Mouse (Mus musculus) midbrain, embryonic 14.5 days (tissue): ENCODE results near the gene Wdr24. TPM values are rescaled to one million over a fixed set of nuclear protein-coding genes. Genes with fewer than 3 reads are reported as not detected.

ENCODE experiments used
- ATAC-seq: fragments of 200-750 bp; cut with Nextera tagmentation; 2 replicates; pipeline ENCODE4 v1.8.0; 2017; ENCODE audit warnings: moderate number of reproducible peaks, moderate library complexity; ENCODE audit not compliant: low FRiP score, low TSS enrichment
- DNase-seq: peaks from one replicate; pipeline ENCODE4 v3.0.0-alpha.2; 2015
- H3K27ac ChIP-seq: fragments of 300-500 bp; sonication (generic); replicated peaks from 2 replicates; pipeline ENCODE4 v1.5.1; 2014; ENCODE audit warnings: mild to moderate bottlenecking, low read depth, low read length, moderate library complexity
- H3K27me3 ChIP-seq: fragments of 300-500 bp; sonication (generic); 2 replicates; pipeline ENCODE4 v1.6.1; 2014; ENCODE audit warnings: low read length, control low read depth, mixed read lengths; ENCODE audit not compliant: control insufficient read depth, insufficient read depth
- H3K36me3 ChIP-seq: fragments of 300-500 bp; sonication (generic); 2 replicates; pipeline ENCODE4 v1.6.1; 2014; ENCODE audit warnings: low read length, control low read depth; ENCODE audit not compliant: control insufficient read depth, insufficient read depth
- H3K4me1 ChIP-seq: fragments of 300-500 bp; sonication (generic); 2 replicates; pipeline ENCODE4 v1.6.1; 2014; ENCODE audit warnings: mild to moderate bottlenecking, antibody characterized with exemption, low read length, control low read depth; ENCODE audit not compliant: control insufficient read depth, insufficient read depth
- H3K4me2 ChIP-seq: fragments of 300-500 bp; sonication (generic); 2 replicates; pipeline ENCODE4 v1.6.1; 2014; ENCODE audit warnings: mild to moderate bottlenecking, low read length, moderate library complexity
- H3K4me3 ChIP-seq: fragments of 300-500 bp; sonication (generic); replicated peaks from 2 replicates; pipeline ENCODE4 v1.5.1; 2014; ENCODE audit warnings: low read depth, low read length
- H3K9ac ChIP-seq: fragments of 300-500 bp; sonication (generic); replicated peaks from 2 replicates; pipeline ENCODE4 v1.6.1; 2014; ENCODE audit warnings: mild to moderate bottlenecking, low read length, moderate library complexity
- H3K9me3 ChIP-seq: fragments of 300-500 bp; sonication (generic); 2 replicates; pipeline ENCODE4 v1.6.1; 2016; ENCODE audit warnings: low read length, control low read depth, mixed read lengths; ENCODE audit not compliant: control insufficient read depth
- WGBS: fragments of 180-500 bp; shearing (Covaris S2); extraction: QIAGEN DNeasy Blood & Tissue Kit; methylation state at CpG from one replicate; pipeline ENCODE4 v1.1.7; 2014; 5-methylcytosine and 5-hydroxymethylcytosine counted together
- polyA plus RNA-seq: library from polyadenylated mRNA; unstranded; fragments of >200 nt; fragmentation: Nextera tagmentation; extraction: Ambion mirVana; gene quantifications from 2 replicates; pipeline ENCODE4 v1.2.1, GENCODE M21; 2014

Gene Wdr24
- polyA plus RNA-seq, 1 experiment from 2014 or later: 31.7 TPM

DNA sequence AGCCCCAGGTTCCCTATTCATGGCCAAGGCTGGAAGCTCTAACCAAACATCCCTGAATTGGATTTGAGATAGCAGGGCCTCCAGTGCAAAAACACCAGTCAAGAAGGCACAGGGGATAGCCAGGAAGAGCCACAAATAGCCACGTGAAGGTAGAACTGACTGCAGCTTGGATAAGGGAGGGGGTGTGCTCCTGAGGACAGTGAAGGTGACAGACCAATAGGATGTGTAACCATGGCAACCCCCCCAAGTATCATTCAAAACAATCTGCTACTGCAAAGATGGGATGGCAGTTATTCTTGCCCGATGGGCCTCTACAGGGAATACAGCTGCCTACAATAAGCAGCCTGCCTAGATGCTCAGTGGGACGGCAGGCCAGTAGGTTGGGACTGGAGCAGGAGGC, 14.1 kb downstream of the Wdr24 start:
- DNase-seq (peak; percentile 57), ATAC-seq (no peak)
- Histone ChIP-seq H3K27me3 (no peaks in the 10 kb centered on the region), H3K4me1 (peaks cover 46% of the 10 kb centered on the region), H3K27ac (peak overlapping the region; percentile 84), H3K9ac (peak overlapping the region; percentile 78; the same call in 1 of the 2 replicates), H3K4me3 (no peak overlapping the region), H3K4me2 (peak overlapping the region; percentile 75), H3K36me3 (peaks cover 51% of the 10 kb centered on the region), H3K9me3 (no peaks in the 10 kb centered on the region)
- WGBS: 13% methylated on average over 3 of the region's 3 CpGs

GRCm38 (mm10) chr17:25838904-25839303, 15.5 kb downstream of the Wdr24 start:
- H3K9ac ChIP-seq: no peak overlapping the region
- no peaks in the 10 kb centered on the region for H3K9me3 ChIP-seq

GRCm38 (mm10) chr17:25839455-25840235, 16.2 kb downstream of the Wdr24 start:
- Histone ChIP-seq H3K4me1 (peaks cover 45% of the 10 kb centered on the region), H3K27ac (no peak overlapping the region), H3K4me3 (no peak overlapping the region), H3K4me2 (no peak overlapping the region), H3K9ac (no peak overlapping the region), H3K27me3 (no peaks in the 10 kb centered on the region), H3K36me3 (peaks cover 51% of the 10 kb centered on the region), H3K9me3 (no peaks in the 10 kb centered on the region)
- DNase-seq (no peak), ATAC-seq (no peak)
- WGBS: 85% methylated on average over 14 of the region's 14 CpGs

More at GRCm38 (mm10) chr17:25838904-25839303, 15.5 kb downstream of the Wdr24 start:
- no peaks in the 10 kb centered on the region for H3K27me3 ChIP-seq
- WGBS: 93% methylated on average over 4 of the region's 4 CpGs
- no peak for DNase-seq
- H3K4me2 ChIP-seq: no peak overlapping the region
- no peak overlapping the region for H3K27ac ChIP-seq
- H3K4me1 ChIP-seq: peaks cover 51% of the 10 kb centered on the region
- H3K4me3 ChIP-seq: no peak overlapping the region
- no peak for ATAC-seq
- H3K36me3 ChIP-seq: peaks cover 53% of the 10 kb centered on the region

- DNase-seq: no peak
- Histone ChIP-seq H3K4me2 (no peak overlapping the region), H3K36me3 (peaks cover 47% of the 10 kb centered on the region), H3K4me1 (peaks cover 40% of the 10 kb centered on the region), H3K9me3 (no peaks in the 10 kb centered on the region), H3K4me3 (no peak overlapping the region), H3K27ac (no peak overlapping the region), H3K27me3 (no peaks in the 10 kb centered on the region), H3K9ac (no peak overlapping the region)
- no peak for ATAC-seq
- 97% methylated on average over 6 of the region's 6 CpGs for WGBS
These were observed 17.1 kb downstream of the Wdr24 start for GRCm38 (mm10) chr17:25840519-25840918.

DNA sequence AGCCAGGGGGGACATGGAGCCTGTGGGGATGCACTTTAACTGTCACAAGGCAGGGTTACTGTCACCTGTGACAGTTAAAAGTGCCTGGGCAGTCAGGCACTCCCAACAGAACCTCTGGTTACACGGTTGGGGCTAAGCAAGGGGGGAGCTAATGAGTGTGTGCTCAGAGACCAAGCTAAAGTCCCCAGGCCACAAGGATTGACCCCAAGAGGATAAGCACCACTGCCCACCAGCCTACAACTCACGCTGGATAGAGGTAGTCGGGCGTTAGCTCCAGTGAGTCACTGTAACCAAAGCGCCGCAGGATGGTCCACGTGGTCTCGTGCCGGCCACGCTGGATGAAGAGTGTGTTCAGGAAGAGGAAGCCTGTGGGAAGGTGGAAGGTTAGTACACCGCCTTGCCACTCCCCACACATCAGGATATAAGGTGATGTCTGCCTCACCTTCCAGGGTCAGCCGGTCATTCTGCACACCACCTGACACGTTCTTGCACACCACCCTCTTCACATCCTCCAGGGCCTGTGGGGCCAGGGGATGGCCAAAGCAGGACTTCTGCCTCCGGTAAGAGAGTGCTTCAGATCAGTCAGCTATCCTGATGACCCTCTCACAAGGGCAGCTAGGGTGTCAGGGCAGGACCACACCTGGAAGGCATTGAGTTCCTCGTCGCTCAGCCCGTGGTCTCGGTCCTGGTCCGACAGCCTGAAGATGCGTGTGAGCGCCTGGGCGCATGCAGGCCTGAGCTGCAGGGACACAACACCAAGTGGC, 17.9 kb downstream of the Wdr24 start, which contains the start of gene Gm20683:
Gene Gm20683 (minus strand): TSS at position 647 of the 764 bp plus-strand sequence.
- Histone ChIP-seq H3K4me2 (no peak within 1 kb of the TSS), H3K27ac (no peak within 1 kb of the TSS), H3K36me3 (peaks cover 50% of the 10 kb centered on the region), H3K4me1 (peaks cover 32% of the 10 kb centered on the region), H3K9ac (no peak within 1 kb of the TSS), H3K9me3 (no peaks in the 10 kb centered on the region), H3K27me3 (no peaks in the 10 kb centered on the region), H3K4me3 (no peak within 1 kb of the TSS)
- DNase-seq (no peak), ATAC-seq (no peak)
- WGBS: 95% methylated on average over 22 of the region's 22 CpGs

GRCm38 (mm10) chr17:25842509-25842908, 19.1 kb downstream of the Wdr24 start:
- Histone ChIP-seq H3K36me3 (peaks cover 55% of the 10 kb centered on the region), H3K9me3 (no peaks in the 10 kb centered on the region), H3K4me2 (no peak overlapping the region), H3K4me3 (no peak overlapping the region), H3K27me3 (no peaks in the 10 kb centered on the region), H3K4me1 (peaks cover 20% of the 10 kb centered on the region), H3K9ac (no peak overlapping the region), H3K27ac (no peak overlapping the region)
- DNase-seq: no peak
- ATAC-seq: no peak
- WGBS: 87% methylated on average over 3 of the region's 3 CpGs

DNA sequence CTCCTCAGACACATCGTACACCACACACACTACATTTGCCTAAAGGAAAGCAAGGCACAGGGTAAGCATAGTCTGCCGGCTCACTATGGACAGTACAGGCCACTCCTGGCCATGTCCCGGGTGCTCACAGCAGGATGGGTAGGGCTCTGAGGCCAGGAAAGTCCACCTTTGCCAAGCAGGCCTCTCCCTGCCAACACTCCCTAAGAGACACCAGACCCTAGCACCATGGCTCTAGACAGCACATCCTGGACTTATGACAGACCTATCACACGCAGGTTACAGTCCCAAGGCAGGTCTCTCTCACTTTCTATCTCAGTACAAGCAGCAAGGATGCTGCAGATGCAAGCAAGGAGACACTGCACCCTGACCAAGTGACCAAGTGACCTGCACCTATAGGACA, 19.7 kb downstream of the Wdr24 start:
- DNase-seq (no peak), ATAC-seq (no peak)
- H3K4me2 ChIP-seq: peak overlapping the region; percentile 70
- no peaks in the 10 kb centered on the region for H3K9me3 ChIP-seq
- 93% methylated on average over 4 of the region's 4 CpGs for WGBS
- no peak overlapping the region for H3K27ac ChIP-seq
- H3K9ac ChIP-seq: peak overlapping the region; percentile 71; the same call in 1 of the 2 replicates
- peak overlapping the region; percentile 78 for H3K4me3 ChIP-seq
- H3K4me1 ChIP-seq: peaks cover 13% of the 10 kb centered on the region
- no peaks in the 10 kb centered on the region for H3K27me3 ChIP-seq
- H3K36me3 ChIP-seq: peaks cover 57% of the 10 kb centered on the region

GRCm38 (mm10) chr17:25843636-25844395, 20.4 kb downstream of the Wdr24 start:
- H3K9me3 ChIP-seq: no peaks in the 10 kb centered on the region
- peak overlapping the region; percentile 78 for H3K4me3 ChIP-seq
- H3K9ac ChIP-seq: peak overlapping the region; percentile 71
- peak overlapping the region; percentile 62 for H3K27ac ChIP-seq
- ATAC-seq (no peak; the same call in 1 of the 2 replicates), DNase-seq (peak; percentile 43)
- H3K4me1 ChIP-seq: peaks cover 12% of the 10 kb centered on the region
- H3K4me2 ChIP-seq: peak overlapping the region; percentile 70
- WGBS: 3% methylated on average over 35 of the region's 38 CpGs
- no peaks in the 10 kb centered on the region for H3K27me3 ChIP-seq
- peaks cover 55% of the 10 kb centered on the region for H3K36me3 ChIP-seq
